Mouse (Mus musculus) naive thymus-derived CD4-positive, alpha-beta T cell, adult 2 months (primary cell): ENCODE data around the gene Camta1.

Experiments
- DNase-seq: peaks from one replicate; pipeline ENCODE4 v3.0.0-alpha.2; 2011; ENCODE audit warnings: low read depth

Camta1 gene

GRCm38 (mm10) chr4:151207566-151207965 lies 654.1 kb downstream of the Camta1 start:
- no peak for DNase-seq

- no peak for DNase-seq
Measured at GRCm38 (mm10) chr4:151202891-151203290, 658.8 kb downstream of the Camta1 start.

GRCm38 (mm10) chr4:151200316-151200715 lies 661.4 kb downstream of the Camta1 start:
- no peak for DNase-seq

- DNase-seq, result no peak
Measured at GRCm38 (mm10) chr4:151195126-151195525, 666.5 kb downstream of the Camta1 start.

GRCm38 (mm10) chr4:151194715-151195097 lies 667.0 kb downstream of the Camta1 start:
- no peak for DNase-seq

GRCm38 (mm10) chr4:151194030-151194714 lies 667.5 kb downstream of the Camta1 start:
- DNase-seq, result no peak

- no peak for DNase-seq
Measured at GRCm38 (mm10) chr4:151186447-151186846, 675.2 kb downstream of the Camta1 start.

GRCm38 (mm10) chr4:151185750-151186149 lies 675.9 kb downstream of the Camta1 start:
- no peak for DNase-seq

GRCm38 (mm10) chr4:151180394-151180902 lies 681.2 kb downstream of the Camta1 start:
- no peak for DNase-seq

- DNase-seq, result no peak
Measured at GRCm38 (mm10) chr4:151179639-151180038, 682.0 kb downstream of the Camta1 start.

- DNase-seq, result no peak
Measured at GRCm38 (mm10) chr4:151178970-151179378, 682.7 kb downstream of the Camta1 start.

GRCm38 (mm10) chr4:151172526-151172925 lies 689.1 kb downstream of the Camta1 start:
- DNase-seq, result no peak

- no peak for DNase-seq
Measured at GRCm38 (mm10) chr4:151171117-151171516, 690.6 kb downstream of the Camta1 start.

GRCm38 (mm10) chr4:151170658-151171057 lies 691.0 kb downstream of the Camta1 start:
- no peak for DNase-seq

GRCm38 (mm10) chr4:151166969-151167368 lies 694.7 kb downstream of the Camta1 start:
- no peak for DNase-seq

- DNase-seq, result no peak
Measured at GRCm38 (mm10) chr4:151165539-151165938, 696.1 kb downstream of the Camta1 start.

GRCm38 (mm10) chr4:151164309-151164708 lies 697.4 kb downstream of the Camta1 start:
- DNase-seq, result no peak

- no peak for DNase-seq
Measured at GRCm38 (mm10) chr4:151161869-151162268, 699.8 kb downstream of the Camta1 start.

GRCm38 (mm10) chr4:151160932-151161331 lies 700.7 kb downstream of the Camta1 start:
- no peak for DNase-seq

GRCm38 (mm10) chr4:151160476-151160875 lies 701.2 kb downstream of the Camta1 start:
- DNase-seq, result no peak

- DNase-seq, result peak; percentile 12
Measured at GRCm38 (mm10) chr4:151158250-151158649, 703.4 kb downstream of the Camta1 start.

- peak; percentile 53 for DNase-seq
Measured at GRCm38 (mm10) chr4:151156904-151157303, 704.8 kb downstream of the Camta1 start.

GRCm38 (mm10) chr4:151155587-151155986 lies 706.1 kb downstream of the Camta1 start:
- DNase-seq, result no peak

GRCm38 (mm10) chr4:151154306-151154705 lies 707.4 kb downstream of the Camta1 start:
- no peak for DNase-seq
